Mouse (Mus musculus) C2C12 (cell line): Measurements from ENCODE around the gene Gm17509.

ENCODE experiments used
- CEBPB ChIP-seq: IDR thresholded peaks from one replicate; pipeline ENCODE4 v1.6.1; 2011; ENCODE audit warnings: low read depth, mild to moderate bottlenecking, control low read depth, moderate library complexity
- CTCF ChIP-seq: IDR thresholded peaks from one replicate; pipeline ENCODE4 v1.5.1; 2011; ENCODE audit not compliant: control insufficient read depth, insufficient read depth, insufficient read length
- FOSL1 ChIP-seq: IDR thresholded peaks from one replicate; pipeline ENCODE4 v1.8.0; 2011; ENCODE audit warnings: mild to moderate bottlenecking, low read length; ENCODE audit not compliant: poor library complexity, insufficient read depth, severe bottlenecking
- MAX ChIP-seq: IDR thresholded peaks from one replicate; pipeline ENCODE4 v1.6.1; 2011; ENCODE audit warnings: mild to moderate bottlenecking, control low read depth
- MYOD1 ChIP-seq: IDR thresholded peaks from one replicate; pipeline ENCODE4 v1.6.1; 2011; ENCODE audit warnings: low read depth; ENCODE audit not compliant: control insufficient read depth, insufficient read length
- MYOG ChIP-seq: IDR thresholded peaks from one replicate; pipeline ENCODE4 v1.6.1; 2011; ENCODE audit not compliant: control insufficient read depth, insufficient read length; ENCODE audit errors: extremely low read depth
- USF1 ChIP-seq: IDR thresholded peaks from one replicate; pipeline ENCODE4 v1.6.1; 2011; ENCODE audit warnings: low read depth, mild to moderate bottlenecking, control low read depth, moderate library complexity

DNA sequence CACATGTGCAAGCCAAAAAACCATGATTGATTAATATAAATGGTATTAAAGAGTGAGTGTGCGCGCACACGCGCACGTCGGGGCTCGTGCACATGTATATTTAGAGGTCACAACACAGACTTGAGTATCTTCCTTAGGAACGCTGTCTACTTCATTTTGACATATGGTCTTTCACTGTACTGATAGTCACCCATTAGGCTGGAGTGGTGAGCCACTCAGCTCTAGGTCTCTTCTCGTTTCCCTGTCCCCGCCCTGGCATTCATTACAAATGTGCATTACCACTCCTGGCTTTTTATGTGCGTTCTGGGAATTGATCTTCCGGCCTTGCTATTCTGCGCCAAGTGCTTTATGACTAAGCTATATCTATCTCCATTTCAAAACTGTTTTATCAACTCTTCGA lies 47.1 kb upstream of the Gm17509 start:
- TF ChIP-seq MYOG (no peak), CTCF (no peak), MAX (no peak), USF1 (no peak), CEBPB (no peak), MYOD1 (no peak), FOSL1 (no peak)
